Mouse (Mus musculus) heart, postnatal 36 days (tissue): ENCODE measurements at regions not wholly inside any gene's neighbourhood (a gene's known extent, or its start where the extent isn't known, plus 50 kb on each side); places are given as distances from the start of the nearest gene placed in this dataset.
"Not testable (repeated sequence)": the region's sequence is repeated elsewhere in the genome, so short reads cannot be mapped to it uniquely, and the experiment has no call there.

Experiments used
- DNase-seq, 2 experiments: peaks; one replicate each; pipeline ENCODE4 v3.0.0; 2021 to 2022
- intact Hi-C: fragments of 180-260 bp; cut with DNase I; formaldehyde crosslinking; loops from one replicate; pipeline ENCODE4 v1.15.1; 2025

- no peak for DNase-seq
- intact Hi-C loops, result no loop called here
Measured at GRCm38 (mm10) chr8:86288713-86289384, 291.6 kb downstream of the Abcc12 start.

- intact Hi-C loops, result no loop called here
- DNase-seq, result no peak
Measured at GRCm38 (mm10) chr8:86282922-86283321, 297.6 kb downstream of the Abcc12 start.

GRCm38 (mm10) chr8:86280093-86280721 lies 300.3 kb downstream of the Abcc12 start:
- no peak for DNase-seq
- intact Hi-C loops, result no loop called here

- intact Hi-C loops, result no loop called here
- DNase-seq, result no peak
Measured at GRCm38 (mm10) chr8:86275699-86276098, 304.8 kb downstream of the Abcc12 start.

- no peak for DNase-seq
- intact Hi-C loops, result no loop called here
Measured at GRCm38 (mm10) chr8:86273811-86274210, 306.7 kb downstream of the Abcc12 start.

- no peak for DNase-seq
- intact Hi-C loops, result no loop called here
Measured at GRCm38 (mm10) chr8:86272626-86273025, 307.9 kb downstream of the Abcc12 start.

- DNase-seq, result no peak
- intact Hi-C loops, result no loop called here
Measured at GRCm38 (mm10) chr8:86271477-86271876, 309.0 kb downstream of the Abcc12 start.

- DNase-seq, result no peak
- intact Hi-C loops, result no loop called here
Measured at GRCm38 (mm10) chr8:86258011-86258410, 322.5 kb downstream of the Abcc12 start.

GRCm38 (mm10) chr8:86255431-86255830 lies 325.1 kb downstream of the Abcc12 start:
- no peak for DNase-seq
- intact Hi-C loops, result no loop called here

GRCm38 (mm10) chr8:86254680-86255079 lies 325.8 kb downstream of the Abcc12 start:
- DNase-seq, result no peak
- intact Hi-C loops, result no loop called here

GRCm38 (mm10) chr8:86252696-86253355 lies 327.7 kb downstream of the Abcc12 start:
- no peak for DNase-seq
- intact Hi-C loops, result loop anchor here (1.0 kb wide), 1 partner anchor 9 kb away; no protein-coding TSS in a partner anchor

GRCm38 (mm10) chr8:86234696-86235095 lies 345.8 kb downstream of the Abcc12 start:
- DNase-seq, result no peak
- intact Hi-C loops, result loop anchor here (5.0 kb wide), 1 partner anchor 87 kb away; no protein-coding TSS in a partner anchor

- intact Hi-C loops, result loop anchor here (5.0 kb wide), 1 partner anchor 85 kb away; no protein-coding TSS in a partner anchor
- not testable (repeated sequence) for DNase-seq
Measured at GRCm38 (mm10) chr8:86231994-86232393, 348.5 kb downstream of the Abcc12 start.

GRCm38 (mm10) chr8:86224851-86225250 lies 355.6 kb downstream of the Abcc12 start:
- intact Hi-C loops, result no loop called here
- DNase-seq, result no peak

- DNase-seq, result no peak
- intact Hi-C loops, result no loop called here
Measured at GRCm38 (mm10) chr8:86222715-86223114, 357.8 kb downstream of the Abcc12 start.

GRCm38 (mm10) chr8:86222228-86222627 lies 358.3 kb downstream of the Abcc12 start:
- intact Hi-C loops, result no loop called here
- no peak for DNase-seq

- no peak for DNase-seq
- intact Hi-C loops, result no loop called here
Measured at GRCm38 (mm10) chr8:86214399-86214798, 366.1 kb downstream of the Abcc12 start.

- DNase-seq, result no peak
- intact Hi-C loops, result no loop called here
Measured at GRCm38 (mm10) chr8:86212461-86212860, 368.0 kb downstream of the Abcc12 start.

GRCm38 (mm10) chr8:86208812-86209262 lies 368.1 kb downstream of the Phkb start:
- DNase-seq, result no peak
- intact Hi-C loops, result no loop called here

- intact Hi-C loops, result no loop called here
- DNase-seq, result no peak
Measured at GRCm38 (mm10) chr8:86204421-86205229, 363.9 kb downstream of the Phkb start.

- no peak for DNase-seq
- intact Hi-C loops, result no loop called here
Measured at GRCm38 (mm10) chr8:86203107-86203506, 362.3 kb downstream of the Phkb start.
